Mouse (Mus musculus) adrenal gland, postnatal 36 days (tissue): ENCODE results near the gene Col2a1. TPM values are rescaled to one million over a fixed set of nuclear protein-coding genes. Genes with fewer than 3 reads are reported as not detected.
A peak's percentile ranks its signal among the peaks of the same experiment; 100 is the strongest.

ENCODE experiments used
- DNase-seq, 2 experiments: peaks; one replicate each; pipeline ENCODE4 v3.0.0; 2021; ENCODE audit warnings: mixed read lengths in 1 of 2
- long read RNA-seq, 2 experiments: library from polyadenylated mRNA; stranded (forward); transcript quantifications; one replicate each; pipeline ENCODE4 v2.0.0; 2021; ENCODE audit warnings: borderline sequencing depth in 2 of 2
- total RNA-seq, 2 experiments: library from RNA; stranded (reverse); gene quantifications; 2 replicates each; pipeline ENCODE4 v1.2.3; 2021

Col2a1 gene
- total RNA-seq, result not detected
- long read RNA-seq, experiment 1, result 0 reads
- long read RNA-seq, experiment 2, result 0 reads

- peak; percentile 20 to 33 for DNase-seq
Measured at GRCm38 (mm10) chr15:98003822-98004739, at the start of gene Col2a1. TSS of gene Col2a1 (minus strand) at chr15:98004695.

GRCm38 (mm10) chr15:98051685-98052084 lies 47.2 kb upstream of the Col2a1 start:
- DNase-seq, result no peak

GRCm38 (mm10) chr15:98048918-98049700 lies 44.6 kb upstream of the Col2a1 start:
- no peak for DNase-seq

- DNase-seq, result no peak
Measured at GRCm38 (mm10) chr15:98044387-98044786, 39.9 kb upstream of the Col2a1 start.

GRCm38 (mm10) chr15:98043967-98044366 lies 39.5 kb upstream of the Col2a1 start:
- DNase-seq, result no peak

GRCm38 (mm10) chr15:98042508-98042907 lies 38.0 kb upstream of the Col2a1 start:
- no peak for DNase-seq

- peak; percentile 3 to 23 for DNase-seq
Measured at GRCm38 (mm10) chr15:98039682-98040081, 35.2 kb upstream of the Col2a1 start.

- DNase-seq, result no peak
Measured at GRCm38 (mm10) chr15:98036578-98036977, 32.1 kb upstream of the Col2a1 start.

GRCm38 (mm10) chr15:98035076-98035755 lies 30.7 kb upstream of the Col2a1 start:
- DNase-seq, result no peak

GRCm38 (mm10) chr15:98033233-98033748 lies 28.8 kb upstream of the Col2a1 start:
- no peak for DNase-seq

GRCm38 (mm10) chr15:98029798-98030197 lies 25.3 kb upstream of the Col2a1 start:
- no peak for DNase-seq

GRCm38 (mm10) chr15:98026967-98027904 lies 22.7 kb upstream of the Col2a1 start:
- DNase-seq, result no peak

- no peak for DNase-seq
Measured at GRCm38 (mm10) chr15:98025611-98026010, 21.1 kb upstream of the Col2a1 start.

- DNase-seq, result no peak
Measured at GRCm38 (mm10) chr15:98023137-98023536, 18.6 kb upstream of the Col2a1 start.

GRCm38 (mm10) chr15:98021886-98022285 lies 17.4 kb upstream of the Col2a1 start:
- DNase-seq, result no peak

- DNase-seq, result no peak
Measured at GRCm38 (mm10) chr15:98019047-98019446, 14.6 kb upstream of the Col2a1 start.

GRCm38 (mm10) chr15:98017925-98018324 lies 13.4 kb upstream of the Col2a1 start:
- DNase-seq, result no peak

- DNase-seq, result no peak
Measured at GRCm38 (mm10) chr15:98012810-98013209, 8.3 kb upstream of the Col2a1 start.

- DNase-seq, result no peak
Measured at GRCm38 (mm10) chr15:98005181-98005580, 686 bp upstream of the Col2a1 start.

GRCm38 (mm10) chr15:98004740-98005159 lies 255 bp upstream of the Col2a1 start:
- no peak for DNase-seq
